Mouse (Mus musculus) C2C12 (cell line): Measurements from ENCODE around the gene Ankrd42.

ENCODE experiments used
- CTCF ChIP-seq: IDR thresholded peaks from one replicate; pipeline ENCODE4 v1.5.1; 2011; ENCODE audit not compliant: control insufficient read depth, insufficient read depth, insufficient read length
- MAX ChIP-seq: IDR thresholded peaks from one replicate; pipeline ENCODE4 v1.6.1; 2011; ENCODE audit warnings: mild to moderate bottlenecking, control low read depth
- MYOD1 ChIP-seq: IDR thresholded peaks from one replicate; pipeline ENCODE4 v1.6.1; 2011; ENCODE audit warnings: low read depth; ENCODE audit not compliant: control insufficient read depth, insufficient read length
- MYOG ChIP-seq: IDR thresholded peaks from one replicate; pipeline ENCODE4 v1.6.1; 2011; ENCODE audit not compliant: control insufficient read depth, insufficient read length; ENCODE audit errors: extremely low read depth
- USF1 ChIP-seq: IDR thresholded peaks from one replicate; pipeline ENCODE4 v1.6.1; 2011; ENCODE audit warnings: low read depth, mild to moderate bottlenecking, control low read depth, moderate library complexity

GRCm38 (mm10) chr7:92590842-92591241 is 46.1 kb downstream of the Ankrd42 start:
- TF ChIP-seq CTCF (no peak), USF1 (no peak), MAX (no peak), MYOG (no peak), MYOD1 (no peak)
